Mouse (Mus musculus) testis, adult 2 months (tissue): Measurements from ENCODE around the gene Max.

ENCODE experiments used
- CTCF ChIP-seq: fragments of 200-500 bp; IDR thresholded peaks from 2 replicates; pipeline ENCODE4 v1.5.1; 2012; ENCODE audit warnings: low read depth, mild to moderate bottlenecking, inconsistent platforms, low read length, moderate library complexity; ENCODE audit not compliant: control insufficient read depth, insufficient read depth, insufficient replicate concordance
- POLR2A ChIP-seq: fragments of 200-500 bp; IDR thresholded peaks from 2 replicates; pipeline ENCODE4 v1.6.1; 2012; ENCODE audit warnings: low read depth, mild to moderate bottlenecking, inconsistent platforms, low read length, moderate library complexity; ENCODE audit not compliant: control insufficient read depth

GRCm38 (mm10) chr12:76953750-76954363, 8.1 kb downstream of the Max start:
- TF ChIP-seq CTCF: no peak
- no peak for TF ChIP-seq POLR2A
